Mouse (Mus musculus) intestine, embryonic 16.5 days (tissue): ENCODE results near the gene Acp1. TPM values are rescaled to one million over a fixed set of nuclear protein-coding genes. Genes with fewer than 3 reads are reported as not detected.

Experiments used
- ATAC-seq: fragments of 200-750 bp; cut with Nextera tagmentation; 2 replicates; pipeline ENCODE4 v1.8.0; 2017; ENCODE audit warnings: moderate TSS enrichment, moderate library complexity
- H3K27ac ChIP-seq: fragments of 300-500 bp; sonication (generic); 2 replicates; pipeline ENCODE4 v1.5.1; 2014; ENCODE audit warnings: mild to moderate bottlenecking, low read length
- H3K27me3 ChIP-seq: fragments of 300-500 bp; sonication (generic); replicated peaks from 2 replicates; pipeline ENCODE4 v1.6.1; 2014; ENCODE audit warnings: low read length, control low read depth, mixed read lengths; ENCODE audit not compliant: control insufficient read depth, insufficient read depth
- H3K36me3 ChIP-seq: fragments of 300-500 bp; sonication (generic); 2 replicates; pipeline ENCODE4 v1.6.1; 2014; ENCODE audit warnings: low read length, control low read depth; ENCODE audit not compliant: control insufficient read depth, insufficient read depth
- H3K4me1 ChIP-seq: fragments of 300-500 bp; sonication (generic); 2 replicates; pipeline ENCODE4 v1.6.1; 2014; ENCODE audit warnings: low read length, control low read depth, mixed read lengths; ENCODE audit not compliant: control insufficient read depth, insufficient read depth
- H3K4me2 ChIP-seq: fragments of 300-500 bp; sonication (generic); 2 replicates; pipeline ENCODE4 v1.6.1; 2014; ENCODE audit warnings: low read depth, low read length, control low read depth
- H3K4me3 ChIP-seq: fragments of 300-500 bp; sonication (generic); 2 replicates; pipeline ENCODE4 v1.5.1; 2014; ENCODE audit warnings: mild to moderate bottlenecking, low read length
- H3K9ac ChIP-seq: fragments of 300-500 bp; sonication (generic); 2 replicates; pipeline ENCODE4 v1.6.1; 2014; ENCODE audit warnings: low read depth, low read length
- H3K9me3 ChIP-seq: fragments of 300-500 bp; sonication (generic); 2 replicates; pipeline ENCODE4 v1.6.1; 2016; ENCODE audit warnings: low read length, control low read depth; ENCODE audit not compliant: control insufficient read depth
- whole genome bisulfite sequencing: fragments of 180-500 bp; shearing (Covaris S2); extraction: QIAGEN DNeasy Blood & Tissue Kit; methylation state at CpG from one replicate; pipeline ENCODE4 v1.1.7; 2014; 5-methylcytosine and 5-hydroxymethylcytosine counted together
- polyA plus RNA-seq: library from polyadenylated mRNA; unstranded; fragments of >200 nt; fragmentation: Nextera tagmentation; extraction: Ambion mirVana; gene quantifications from 2 replicates; pipeline ENCODE4 v1.2.1, GENCODE M21; 2015

Gene Acp1
- 167 and 172 TPM in 2 replicates for polyA plus RNA-seq

DNA sequence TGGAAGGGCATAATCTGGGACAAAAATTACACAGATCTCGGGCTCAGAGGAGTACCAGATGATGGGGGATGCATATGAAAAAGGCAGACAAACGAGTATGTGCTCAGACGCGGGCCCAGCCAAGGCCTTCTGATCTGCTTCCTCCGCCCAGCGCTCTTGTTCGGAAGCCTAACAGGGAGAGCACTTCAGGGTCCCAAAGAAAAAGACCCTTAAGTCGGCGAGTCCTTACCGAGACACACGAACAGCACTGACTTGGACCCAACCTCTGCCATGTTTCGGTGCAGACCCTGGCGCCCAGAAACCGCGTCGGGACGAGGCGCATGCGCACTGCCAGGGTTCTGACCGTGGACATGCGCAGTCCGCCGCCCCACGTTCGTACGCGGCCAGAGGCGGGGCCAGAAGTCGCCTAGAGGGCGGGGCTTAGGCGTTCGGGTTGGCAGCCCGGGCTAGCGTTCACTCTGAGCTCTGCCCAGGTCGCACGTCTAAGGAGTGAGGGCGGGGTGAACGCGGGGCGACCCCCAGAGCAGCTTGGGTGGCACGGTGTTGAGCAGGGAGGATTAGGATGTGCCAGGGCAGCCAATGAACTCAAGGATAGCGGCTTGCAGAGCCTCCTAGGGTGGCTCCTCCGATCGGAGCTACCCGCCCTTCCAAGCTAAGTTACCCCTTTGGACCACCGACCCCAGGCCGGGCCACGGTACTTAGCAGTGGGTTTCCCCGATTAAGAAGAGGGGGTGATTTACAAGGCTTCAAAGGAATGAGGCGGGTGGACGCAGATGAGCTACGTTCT is at the start of gene Acp1, which contains the start of gene Sh3yl1:
Gene Acp1 (minus strand): TSS at position 329 of the 787 bp plus-strand sequence.
Gene Sh3yl1 (plus strand): TSS at position 408 of the 787 bp plus-strand sequence.
- Histone ChIP-seq H3K27ac (peak within 1 kb of the TSS; percentile 55), H3K9me3 (no peaks in the 10 kb centered on the region), H3K36me3 (no peaks in the 10 kb centered on the region), H3K4me1 (peaks cover 13% of the 10 kb centered on the region), H3K9ac (peak within 1 kb of the TSS; percentile 84), H3K4me3 (peak within 1 kb of the TSS; percentile 82), H3K27me3 (no peaks in the 10 kb centered on the region), H3K4me2 (peak within 1 kb of the TSS; percentile 85)
- 0% methylated on average over 52 of the region's 52 CpGs for WGBS
- ATAC-seq, result peak; percentile 96

- H3K27ac ChIP-seq, result no peak overlapping the region
- H3K9me3 ChIP-seq, result no peaks in the 10 kb centered on the region
- WGBS, result 45% methylated on average over 3 of the region's 3 CpGs
- no peak for ATAC-seq
- H3K36me3 ChIP-seq, result no peaks in the 10 kb centered on the region
- no peak overlapping the region for H3K9ac ChIP-seq
- H3K4me2 ChIP-seq, result no peak overlapping the region
- H3K4me3 ChIP-seq, result no peak overlapping the region
- no peaks in the 10 kb centered on the region for H3K4me1 ChIP-seq
- no peaks in the 10 kb centered on the region for H3K27me3 ChIP-seq
These were observed 32.8 kb upstream of the Acp1 start for GRCm38 (mm10) chr12:30944197-30944596.

DNA sequence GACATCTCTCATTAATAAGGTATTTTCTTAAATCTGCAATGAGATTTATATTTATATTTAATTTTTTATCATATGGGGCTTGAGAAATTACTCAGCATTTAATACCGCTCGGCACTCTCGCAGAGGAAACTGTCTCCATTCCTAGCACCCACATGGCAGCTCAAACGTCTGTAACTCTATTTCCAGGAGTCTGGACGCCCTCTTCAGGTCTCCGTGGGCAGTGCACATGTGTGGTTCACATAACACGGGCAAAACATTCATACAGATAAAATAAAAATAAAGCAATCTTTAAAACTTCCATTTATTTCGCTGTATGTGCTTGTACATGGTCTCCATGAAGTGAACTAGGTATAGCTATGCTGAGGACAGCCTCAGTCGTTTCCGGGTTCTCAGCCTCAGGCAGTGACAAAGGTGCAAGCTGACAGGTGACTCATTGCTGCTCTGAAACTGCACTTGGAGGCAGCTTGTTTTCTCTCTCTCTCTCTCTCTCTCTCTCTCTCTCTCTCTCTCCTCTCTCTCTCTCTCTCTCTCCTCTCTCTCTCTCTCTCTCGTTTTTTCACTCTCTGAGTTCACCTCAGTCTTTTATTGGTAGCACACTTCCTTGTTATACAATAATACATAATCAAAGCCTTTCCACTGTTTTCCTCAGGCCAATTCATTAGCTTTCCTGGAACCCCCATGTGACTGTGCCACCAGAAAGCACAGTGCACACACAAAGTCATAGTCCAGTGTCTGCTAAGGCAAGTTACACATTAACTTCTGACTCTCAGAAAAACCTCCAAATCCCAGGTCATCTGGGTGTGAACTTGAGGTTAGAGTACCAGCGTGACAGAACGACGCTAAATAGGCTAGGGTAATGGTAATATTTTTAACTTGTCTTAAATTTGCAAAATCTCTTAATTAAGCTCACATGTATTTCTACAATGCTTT is 31.9 kb upstream of the Acp1 start:
- H3K9ac ChIP-seq, result no peak overlapping the region
- 78% methylated on average over 14 of the region's 14 CpGs for WGBS
- H3K9me3 ChIP-seq, result no peaks in the 10 kb centered on the region
- no peaks in the 10 kb centered on the region for H3K4me1 ChIP-seq
- no peak overlapping the region for H3K4me2 ChIP-seq
- H3K4me3 ChIP-seq, result no peak overlapping the region
- H3K36me3 ChIP-seq, result no peaks in the 10 kb centered on the region
- H3K27ac ChIP-seq, result peak overlapping the region; percentile 88
- no peaks in the 10 kb centered on the region for H3K27me3 ChIP-seq
- ATAC-seq, result peak; percentile 98

DNA sequence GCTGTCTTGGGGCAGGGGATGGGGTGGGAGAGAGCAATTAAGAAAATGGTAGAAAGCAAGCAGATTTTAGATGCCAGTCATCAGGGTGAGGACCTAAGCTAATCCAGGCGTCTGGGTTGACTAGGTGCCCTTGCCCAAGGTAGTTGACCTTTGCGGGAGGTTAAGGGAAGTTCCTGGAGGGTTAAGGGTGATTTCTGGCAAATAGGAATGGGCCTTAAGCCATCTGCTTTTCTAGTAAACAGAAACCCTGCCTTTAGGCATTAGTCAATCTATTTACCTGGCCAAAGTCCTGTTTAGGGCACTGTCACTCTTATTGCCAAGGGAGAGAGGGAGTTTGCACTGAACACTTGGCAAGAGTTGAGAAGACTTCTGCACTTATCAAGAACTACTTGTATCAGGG is 25.5 kb upstream of the Acp1 start:
- Histone ChIP-seq H3K4me2 (no peak overlapping the region), H3K4me1 (peaks cover 5% of the 10 kb centered on the region; the same call in 1 of the 2 replicates), H3K36me3 (no peaks in the 10 kb centered on the region), H3K9ac (no peak overlapping the region), H3K4me3 (no peak overlapping the region), H3K27ac (no peak overlapping the region), H3K9me3 (no peaks in the 10 kb centered on the region), H3K27me3 (no peaks in the 10 kb centered on the region)
- ATAC-seq, result no peak
- 78% methylated on average over 2 of the region's 2 CpGs for WGBS

- peak; percentile 98 for ATAC-seq
- peaks cover 5% of the 10 kb centered on the region; the same call in 1 of the 2 replicates for H3K4me1 ChIP-seq
- H3K4me3 ChIP-seq, result no peak overlapping the region
These were observed 21.9 kb upstream of the Acp1 start for GRCm38 (mm10) chr12:30933299-30933698.

GRCm38 (mm10) chr12:30928182-30928581 is 16.8 kb upstream of the Acp1 start:
- Histone ChIP-seq H3K27ac (no peak overlapping the region), H3K4me1 (peaks cover 5% of the 10 kb centered on the region; the same call in 1 of the 2 replicates), H3K36me3 (no peaks in the 10 kb centered on the region), H3K9ac (no peak overlapping the region), H3K4me2 (no peak overlapping the region), H3K27me3 (no peaks in the 10 kb centered on the region), H3K4me3 (no peak overlapping the region), H3K9me3 (no peaks in the 10 kb centered on the region)
- ATAC-seq, result no peak
- WGBS, result 86% methylated on average over 6 of the region's 6 CpGs

More at GRCm38 (mm10) chr12:30933299-30933698, 21.9 kb upstream of the Acp1 start:
- Histone ChIP-seq H3K36me3 (no peaks in the 10 kb centered on the region), H3K9ac (no peak overlapping the region), H3K9me3 (no peaks in the 10 kb centered on the region), H3K27ac (peak overlapping the region; percentile 65), H3K27me3 (no peaks in the 10 kb centered on the region), H3K4me2 (no peak overlapping the region)
- WGBS, result 77% methylated on average over 2 of the region's 2 CpGs

DNA sequence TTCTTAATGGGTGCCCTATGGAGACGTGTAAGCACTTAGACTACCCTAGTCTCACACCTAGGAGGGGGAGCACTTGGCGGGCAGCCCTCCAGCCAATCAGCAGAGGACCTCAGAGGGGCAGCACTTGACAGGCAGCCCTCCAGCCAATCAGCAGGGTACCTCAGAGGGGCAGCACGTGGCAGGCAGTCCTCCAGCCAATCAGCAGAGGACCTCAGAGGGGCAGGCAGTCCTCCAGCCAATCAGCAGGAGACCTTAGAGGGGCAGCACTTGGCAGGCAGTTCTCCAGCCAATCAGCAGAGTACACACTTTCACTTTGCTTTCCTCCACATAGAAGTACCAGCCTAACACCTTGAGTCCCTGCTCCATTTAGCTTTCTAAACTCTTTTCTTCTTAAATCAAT is 11.0 kb upstream of the Acp1 start:
- H3K9me3 ChIP-seq, result no peaks in the 10 kb centered on the region
- H3K4me3 ChIP-seq, result no peak overlapping the region
- no peak overlapping the region for H3K4me2 ChIP-seq
- no peaks in the 10 kb centered on the region for H3K4me1 ChIP-seq
- WGBS, result 83% methylated on average over 3 of the region's 3 CpGs
- no peaks in the 10 kb centered on the region for H3K27me3 ChIP-seq
- no peak overlapping the region for H3K27ac ChIP-seq
- H3K9ac ChIP-seq, result no peak overlapping the region
- ATAC-seq, result no peak
- no peaks in the 10 kb centered on the region for H3K36me3 ChIP-seq

GRCm38 (mm10) chr12:30912840-30913239 is 1.5 kb upstream of the Acp1 start:
- Histone ChIP-seq H3K4me2 (peak overlapping the region; percentile 81), H3K27me3 (no peaks in the 10 kb centered on the region), H3K27ac (no peak overlapping the region), H3K36me3 (no peaks in the 10 kb centered on the region), H3K4me3 (peak overlapping the region; percentile 82), H3K9ac (no peak overlapping the region), H3K9me3 (no peaks in the 10 kb centered on the region), H3K4me1 (peaks cover 12% of the 10 kb centered on the region)
- no peak for ATAC-seq
- 55% methylated on average over 3 of the region's 3 CpGs for WGBS

DNA sequence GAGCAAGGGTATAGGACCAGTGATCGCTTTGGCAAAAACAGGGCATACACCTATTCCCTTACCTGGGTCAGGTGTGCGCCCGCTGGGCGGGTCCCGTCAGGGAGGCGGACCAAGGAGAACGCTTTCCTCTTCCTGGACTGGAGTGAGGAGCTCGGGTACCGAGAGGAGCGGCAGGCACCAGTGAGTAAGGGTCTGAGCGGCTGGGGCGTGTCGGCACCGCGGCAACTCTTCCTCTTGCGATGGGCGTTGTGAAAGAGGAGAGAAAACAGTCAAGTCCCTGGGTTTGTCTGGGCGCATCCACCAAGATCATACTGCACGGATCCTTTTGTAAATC is 626 bp upstream of the Acp1 start:
- Histone ChIP-seq H3K36me3 (no peaks in the 10 kb centered on the region), H3K27ac (peak overlapping the region; percentile 55), H3K27me3 (no peaks in the 10 kb centered on the region), H3K9me3 (no peaks in the 10 kb centered on the region), H3K4me3 (peak overlapping the region; percentile 82), H3K9ac (peak overlapping the region; percentile 84), H3K4me2 (peak overlapping the region; percentile 81), H3K4me1 (peaks cover 12% of the 10 kb centered on the region)
- ATAC-seq, result peak; percentile 92
- WGBS, result 0% methylated on average over 19 of the region's 19 CpGs
